Mouse (Mus musculus) CH12.LX (cell line): ENCODE data around the gene Zc3hav1. TPM values are rescaled to one million over a fixed set of nuclear protein-coding genes. Genes with fewer than 3 reads are reported as not detected.

ENCODE experiments used
- DNase-seq: peaks from one replicate; pipeline ENCODE4 v3.0.0-alpha.2; 2013; ENCODE audit errors: extremely low read depth
- H3K27ac ChIP-seq: 2 replicates; pipeline ENCODE4 v1.5.1; 2012; ENCODE audit warnings: low read depth, mild to moderate bottlenecking, control low read depth, moderate library complexity; ENCODE audit not compliant: insufficient read depth
- H3K27me3 ChIP-seq: replicated peaks from 2 replicates; pipeline ENCODE3; 2012; ENCODE audit warnings: inconsistent platforms
- H3K36me3 ChIP-seq, 2 experiments: replicated peaks in 1 of 2; 2 replicates each; pipeline versions ENCODE3 to v1.6.1; 2012; ENCODE audit warnings: inconsistent platforms in 1 of 2, low read length in 1 of 2, mild to moderate bottlenecking in 1 of 2, mixed read lengths in 1 of 2, moderate library complexity in 1 of 2; ENCODE audit not compliant: control insufficient read depth in 1 of 2, insufficient read depth in 1 of 2
- H3K4me1 ChIP-seq, 2 experiments: 2 replicates each; pipeline ENCODE4 v1.6.1; 2012; ENCODE audit warnings: inconsistent platforms in 1 of 2, moderate library complexity in 1 of 2; ENCODE audit not compliant: insufficient read depth in 2 of 2, control insufficient read depth in 1 of 2
- H3K4me2 ChIP-seq: 2 replicates; pipeline ENCODE4 v1.6.1; 2012; ENCODE audit warnings: low read depth, mild to moderate bottlenecking, control low read depth; ENCODE audit not compliant: poor library complexity, insufficient read depth, severe bottlenecking
- H3K4me3 ChIP-seq, 3 experiments: fragments of 150-350 bp in 1 of 3; sonication (generic) in 1 of 3; replicated peaks in 1 of 3; 2 replicates each; pipeline versions ENCODE3 to v1.5.1; 2011 to 2012; ENCODE audit warnings: low read depth in 2 of 3, low read length in 2 of 3, mild to moderate bottlenecking in 2 of 3, moderate library complexity in 2 of 3, control low read depth in 1 of 3, improper control_type of control experiment in 1 of 3, inconsistent platforms in 1 of 3, mixed read lengths in 1 of 3; ENCODE audit not compliant: poor library complexity in 1 of 3
- H3K79me2 ChIP-seq: replicated peaks from 2 replicates; pipeline ENCODE4 v1.6.1; 2012; ENCODE audit warnings: mild to moderate bottlenecking, moderate library complexity; ENCODE audit not compliant: control insufficient read depth, poor library complexity, insufficient read depth, severe bottlenecking; ENCODE audit errors: extremely low read depth
- H3K9ac ChIP-seq: 2 replicates; pipeline ENCODE4 v1.6.1; 2012; ENCODE audit warnings: low read depth, mild to moderate bottlenecking, control low read depth, moderate library complexity; ENCODE audit not compliant: insufficient read depth
- H3K9me3 ChIP-seq: replicated peaks from 2 replicates; pipeline ENCODE3; 2012; ENCODE audit warnings: low read length, inconsistent platforms, mixed read lengths
- BHLHE40 ChIP-seq: IDR thresholded peaks from 2 replicates; pipeline ENCODE4 v1.6.1; 2011; ENCODE audit warnings: mild to moderate bottlenecking, low read depth, low read length, improper control_type of control experiment
- CHD1 ChIP-seq: IDR thresholded peaks from 2 replicates; pipeline ENCODE4 v1.6.1; 2012; ENCODE audit warnings: low read depth, low read length, improper control_type of control experiment, inconsistent platforms
- CHD2 ChIP-seq: IDR thresholded peaks from 2 replicates; pipeline ENCODE4 v1.6.1; 2011; ENCODE audit warnings: low read length, improper control_type of control experiment
- CTCF ChIP-seq, 2 experiments: IDR thresholded peaks in 1 of 2; conservative IDR thresholded peaks in 1 of 2; 2 replicates each; pipeline ENCODE4 v1.5.1; 2011 to 2012; ENCODE audit warnings: low read depth in 2 of 2, low read length in 2 of 2, improper control_type of control experiment in 1 of 2, inconsistent platforms in 1 of 2, mild to moderate bottlenecking in 1 of 2, moderate library complexity in 1 of 2
- E2F4 ChIP-seq: IDR thresholded peaks from 2 replicates; pipeline ENCODE4 v1.6.1; 2011; ENCODE audit warnings: low read depth, low read length, improper control_type of control experiment; ENCODE audit not compliant: insufficient replicate concordance
- ELF1 ChIP-seq: IDR thresholded peaks from 2 replicates; pipeline ENCODE4 v1.6.1; 2014; ENCODE audit warnings: low read depth, mild to moderate bottlenecking, inconsistent platforms, low read length, improper control_type of control experiment
- EP300 ChIP-seq: IDR thresholded peaks from 2 replicates; pipeline ENCODE4 v1.6.1; 2011; ENCODE audit warnings: low read length, improper control_type of control experiment
- ETS1 ChIP-seq: conservative IDR thresholded peaks from 2 replicates; pipeline ENCODE4 v1.6.1; 2012; ENCODE audit warnings: low read depth, mild to moderate bottlenecking, inconsistent platforms, low read length, improper control_type of control experiment, moderate library complexity
- GABPA ChIP-seq: IDR thresholded peaks from 2 replicates; pipeline ENCODE4 v1.6.1; 2012; ENCODE audit warnings: low read depth, low read length, improper control_type of control experiment, inconsistent platforms; ENCODE audit not compliant: insufficient replicate concordance
- HCFC1 ChIP-seq: IDR thresholded peaks from 2 replicates; pipeline ENCODE4 v1.6.1; 2012; ENCODE audit warnings: low read depth, mild to moderate bottlenecking, inconsistent platforms, low read length, improper control_type of control experiment
- IRF4 ChIP-seq: IDR thresholded peaks from 2 replicates; pipeline ENCODE4 v1.6.1; 2014; ENCODE audit warnings: low read depth, mild to moderate bottlenecking, inconsistent platforms, low read length, improper control_type of control experiment
- JUN ChIP-seq: IDR thresholded peaks from 2 replicates; pipeline ENCODE4 v1.6.1; 2011; ENCODE audit warnings: low read depth, mild to moderate bottlenecking, low read length, improper control_type of control experiment, moderate library complexity; ENCODE audit not compliant: insufficient read depth
- JUND ChIP-seq: conservative IDR thresholded peaks from 2 replicates; pipeline ENCODE4 v1.6.1; 2011; ENCODE audit warnings: low read depth, low read length, improper control_type of control experiment
- KAT2A ChIP-seq: IDR thresholded peaks from 2 replicates; pipeline ENCODE4 v1.6.1; 2012; ENCODE audit warnings: low read length, improper control_type of control experiment, inconsistent platforms; ENCODE audit not compliant: insufficient replicate concordance
- MAFK ChIP-seq: IDR thresholded peaks from 2 replicates; pipeline ENCODE4 v1.6.1; 2011; ENCODE audit warnings: low read length, improper control_type of control experiment; ENCODE audit not compliant: insufficient replicate concordance
- MAX ChIP-seq: IDR thresholded peaks from 2 replicates; pipeline ENCODE4 v1.6.1; 2011; ENCODE audit warnings: low read length, improper control_type of control experiment
- MAZ ChIP-seq: IDR thresholded peaks from 2 replicates; pipeline ENCODE4 v1.6.1; 2012; ENCODE audit warnings: low read depth, mild to moderate bottlenecking, inconsistent platforms, low read length, improper control_type of control experiment, moderate library complexity
- MEF2A ChIP-seq: IDR thresholded peaks from 2 replicates; pipeline ENCODE4 v1.6.1; 2014; ENCODE audit warnings: low read depth, mild to moderate bottlenecking, inconsistent platforms, low read length, improper control_type of control experiment, borderline replicate concordance
- MXI1 ChIP-seq: IDR thresholded peaks from 2 replicates; pipeline ENCODE4 v1.6.1; 2011; ENCODE audit warnings: mild to moderate bottlenecking, low read depth, low read length, improper control_type of control experiment
- MYC ChIP-seq: IDR thresholded peaks from 2 replicates; pipeline ENCODE4 v1.6.1; 2011; ENCODE audit warnings: low read depth, mild to moderate bottlenecking, improper control_type of control experiment, low read length
- NELFE ChIP-seq: IDR thresholded peaks from 2 replicates; pipeline ENCODE4 v1.6.1; 2011; ENCODE audit warnings: low read depth, low read length, improper control_type of control experiment
- NRF1 ChIP-seq: IDR thresholded peaks from 2 replicates; pipeline ENCODE4 v1.6.1; 2014; ENCODE audit warnings: low read depth, mild to moderate bottlenecking, inconsistent platforms, low read length, improper control_type of control experiment, moderate library complexity
- PAX5 ChIP-seq: IDR thresholded peaks from 2 replicates; pipeline ENCODE4 v1.6.1; 2012; ENCODE audit warnings: low read length, inconsistent platforms, mixed read lengths
- POLR2A ChIP-seq: IDR thresholded peaks from 2 replicates; pipeline ENCODE4 v1.6.1; 2011; ENCODE audit warnings: low read depth, mild to moderate bottlenecking, improper control_type of control experiment, low read length
- POLR2AphosphoS2 ChIP-seq: IDR thresholded peaks from 2 replicates; pipeline ENCODE4 v1.6.1; 2011; ENCODE audit warnings: low read depth, low read length, improper control_type of control experiment
- RAD21 ChIP-seq: IDR thresholded peaks from 2 replicates; pipeline ENCODE4 v1.6.1; 2011; ENCODE audit warnings: low read depth, mild to moderate bottlenecking, low read length, improper control_type of control experiment, moderate library complexity
- RCOR1 ChIP-seq: conservative IDR thresholded peaks from 2 replicates; pipeline ENCODE4 v1.6.1; 2012; ENCODE audit warnings: low read depth, mild to moderate bottlenecking, inconsistent platforms, low read length, improper control_type of control experiment
- SIN3A ChIP-seq: IDR thresholded peaks from 2 replicates; pipeline ENCODE4 v1.6.1; 2012; ENCODE audit warnings: low read length, improper control_type of control experiment, inconsistent platforms
- SMC3 ChIP-seq: IDR thresholded peaks from 2 replicates; pipeline ENCODE4 v1.6.1; 2011; ENCODE audit warnings: low read depth, low read length, improper control_type of control experiment
- TBP ChIP-seq: conservative IDR thresholded peaks from 2 replicates; pipeline ENCODE4 v1.6.1; 2011; ENCODE audit warnings: low read depth, low read length, improper control_type of control experiment
- TCF12 ChIP-seq: IDR thresholded peaks from 2 replicates; pipeline ENCODE4 v1.6.1; 2014; ENCODE audit warnings: low read depth, mild to moderate bottlenecking, inconsistent platforms, low read length, improper control_type of control experiment
- UBTF ChIP-seq: IDR thresholded peaks from 2 replicates; pipeline ENCODE4 v1.6.1; 2012; ENCODE audit warnings: low read depth, mild to moderate bottlenecking, inconsistent platforms, low read length, improper control_type of control experiment, moderate library complexity
- USF1 ChIP-seq: IDR thresholded peaks from 2 replicates; pipeline ENCODE4 v1.6.1; 2014; ENCODE audit warnings: low read depth, mild to moderate bottlenecking, inconsistent platforms, low read length, improper control_type of control experiment
- USF2 ChIP-seq: conservative IDR thresholded peaks from 2 replicates; pipeline ENCODE4 v1.6.1; 2011; ENCODE audit warnings: low read depth, low read length, improper control_type of control experiment
- ZC3H11A ChIP-seq: IDR thresholded peaks from 2 replicates; pipeline ENCODE4 v1.6.1; 2012; ENCODE audit warnings: low read depth, mild to moderate bottlenecking, inconsistent platforms, low read length, improper control_type of control experiment
- ZKSCAN1 ChIP-seq: IDR thresholded peaks from 2 replicates; pipeline ENCODE4 v1.6.1; 2012; ENCODE audit warnings: low read depth, inconsistent platforms, low read length, improper control_type of control experiment, borderline replicate concordance
- ZNF384 ChIP-seq: IDR thresholded peaks from 2 replicates; pipeline ENCODE4 v1.6.1; 2012; ENCODE audit warnings: low read depth, low read length, improper control_type of control experiment, inconsistent platforms
- dilution Hi-C: fragments of 300-500 bp; cut with MboI; formaldehyde crosslinking; loops from 2 replicates; pipeline ENCODE4 v1.14.3; 2020; ENCODE audit warnings: low sequenced_read_pairs; ENCODE audit not compliant: extremely low pct_unique_long_range_greater_than_20kb, extremely low pct_ligation_motif_present
- in situ Hi-C: fragments of 300-500 bp; cut with MboI; formaldehyde crosslinking; loops from 3 replicates; pipeline ENCODE4 v1.14.3; 2019; ENCODE audit warnings: low sequenced_read_pairs, low pct_ligation_motif_present, low pct_unique_long_range_greater_than_20kb, mixed read lengths
- polyA plus RNA-seq: library from polyadenylated mRNA; unstranded; fragments of >175 nt; gene quantifications from 2 replicates; pipeline ENCODE4 v1.2.1, GENCODE M21; 2012; ENCODE audit warnings: low read depth; ENCODE audit not compliant: insufficient read length
- total RNA-seq, 2 experiments: library from RNA; depleted of rRNA; stranded (reverse); fragments of 300-350 nt in 1 of 2; fragments of >200 nt in 1 of 2; gene quantifications; 2 replicates each; pipeline ENCODE4 v1.2.3; 2012 to 2014

The Zc3hav1 gene
- total RNA-seq (2012; rRNA removed) (67.2 and 68.7 TPM in 2 replicates), total RNA-seq (2014; rRNA removed) (49.8 and 51.8 TPM in 2 replicates), polyA plus RNA-seq (50.1 and 58.1 TPM in 2 replicates)

DNA sequence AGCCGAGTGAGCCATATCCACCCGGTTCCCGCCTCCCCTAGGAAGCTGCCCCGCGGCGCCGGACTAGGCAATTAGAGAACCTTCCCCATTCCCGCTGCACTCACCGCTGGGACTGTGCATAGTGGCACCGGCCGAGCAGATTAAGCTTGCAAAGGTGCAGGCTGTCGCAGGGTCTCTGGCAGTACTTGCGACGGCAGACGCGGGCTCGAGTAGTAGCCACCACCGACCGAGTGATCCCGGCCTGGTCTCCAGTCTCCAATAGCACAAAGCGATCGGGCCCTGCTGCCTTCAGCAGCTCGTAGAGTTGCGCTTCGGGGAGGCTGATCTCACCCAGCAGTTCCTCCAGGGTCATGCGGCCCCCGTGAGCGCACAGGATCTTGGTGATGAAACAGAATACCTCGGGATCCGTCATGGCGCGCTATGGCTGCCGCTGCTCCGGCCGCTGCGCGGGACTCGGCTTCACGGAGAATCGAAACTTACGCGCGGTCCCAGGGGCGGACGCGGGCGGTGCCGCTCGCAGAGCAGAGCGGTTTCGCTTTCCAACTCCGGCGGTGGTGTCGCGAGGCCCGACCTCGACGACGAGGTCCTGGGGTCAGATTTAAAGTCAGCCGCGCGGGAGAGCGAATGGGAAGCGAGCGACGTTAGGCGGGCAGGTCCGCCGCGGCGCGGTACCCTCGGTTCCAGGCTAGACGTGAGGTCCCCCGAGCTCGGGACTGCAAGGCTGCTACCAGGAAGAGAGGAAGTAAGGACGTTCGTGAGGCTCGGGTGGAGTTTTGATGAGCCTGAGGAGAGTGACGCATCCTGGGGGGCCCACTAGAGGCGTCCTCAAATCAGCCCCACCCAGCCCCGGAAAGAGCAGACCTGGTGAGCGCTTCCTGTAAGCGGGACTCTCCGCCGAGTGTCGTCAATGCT, at the start of gene Zc3hav1:
Gene Zc3hav1, minus strand, starts transcription at position 793 of the 912 bp plus-strand sequence.
- Histone ChIP-seq H3K27ac (peak within 1 kb of the TSS; percentile 91), H3K36me3 (peaks cover 5 to 20% of the 10 kb centered on the region in 2 experiments)
- in situ Hi-C loops = no loop called here
- TF ChIP-seq CHD2 (peak; percentile 93), ELF1 (peak; percentile 84), ETS1 (peak; percentile 45; the same call in 1 of the 2 replicates), ZNF384 (no peak), MYC (0 out of 2 replicates have a peak, but pooled peaks have one; percentile 13), MAFK (no peak), TBP (peak; percentile 90), NRF1 (peak; percentile 75), MAX (peak; percentile 83; the same call in 1 of the 2 replicates), MAZ (peak; percentile 56; the same call in 1 of the 2 replicates), TCF12 (peak; percentile 71), PAX5 (no peak), SMC3 (no peak), GABPA (no peak), NELFE (peak; percentile 96), BHLHE40 (peak; percentile 5; the same call in 1 of the 2 replicates), MXI1 (peak; percentile 59; the same call in 1 of the 2 replicates), IRF4 (peak; percentile 90), USF1 (no peak), CHD1 (no peak), EP300 (no peak), UBTF (peak; percentile 70), ZKSCAN1 (no peak), HCFC1 (peak; percentile 57), RAD21 (no peak), SIN3A (peak; percentile 30; the same call in 1 of the 2 replicates), POLR2A (peak; percentile 98), JUN (no peak), E2F4 (peak; percentile 78; the same call in 1 of the 2 replicates), MEF2A (no peak; the same call in 1 of the 2 replicates), JUND (no peak), KAT2A (no peak), POLR2AphosphoS2 (peak; percentile 49; the same call in 1 of the 2 replicates), CTCF (conservative IDR thresholded peaks at IDR 0.05 in 1 of 2, IDR thresholded peaks at IDR 0.05 in 1 of 2; ENCODE audit: low read depth in 2 of 2, low read length in 2 of 2) (no peak), RCOR1 (no peak; the same call in 1 of the 2 replicates), ZC3H11A (no peak), USF2 (no peak)

More for the DNA sequence above, at the start of gene Zc3hav1:
- peak within 1 kb of the TSS; percentile 85 to 98 (median 93) for H3K4me3 ChIP-seq
- no peaks in the 10 kb centered on the region for H3K27me3 ChIP-seq
- peaks cover 9 to 43% of the 10 kb centered on the region in 2 experiments for H3K4me1 ChIP-seq
- H3K79me2 ChIP-seq = peaks cover 45% of the 10 kb centered on the region
- dilution Hi-C loops = no loop called here
- peak within 1 kb of the TSS; percentile 99 for H3K4me2 ChIP-seq
- peak; percentile 91 for DNase-seq
- H3K9me3 ChIP-seq = no peaks in the 10 kb centered on the region
- peak within 1 kb of the TSS; percentile 95 for H3K9ac ChIP-seq
